Mouse (Mus musculus): ENCODE measurements around the gene Efhd2. TPM values are rescaled to one million over a fixed set of nuclear protein-coding genes. Genes with fewer than 3 reads are reported as not detected.

The Efhd2 gene
- polyA plus RNA-seq, 1 experiment from 2014 or later: 58.7 TPM

- 89% methylated on average over 5 of the region's 5 CpGs for WGBS
Observed at GRCm38 (mm10) chr4:141865600-141865999, 9.1 kb downstream of the Efhd2 start.

GRCm38 (mm10) chr4:141865006-141865405 lies 9.7 kb downstream of the Efhd2 start:
- H3K4me3 ChIP-seq: no peak overlapping the region
- no peak overlapping the region for H3K27ac ChIP-seq
- H3K4me2 ChIP-seq (replicated peaks): no peak overlapping the region
- ATAC-seq (ENCODE audit: low FRiP score, low read depth): no peak
- no peak overlapping the region for H3K9ac ChIP-seq
- 94% methylated on average over 5 of the region's 5 CpGs for WGBS
- H3K36me3 ChIP-seq: peaks cover 14% of the 10 kb centered on the region
- peaks cover 28% of the 10 kb centered on the region for H3K4me1 ChIP-seq
- H3K9me3 ChIP-seq: no peaks in the 10 kb centered on the region
- no peaks in the 10 kb centered on the region for H3K27me3 ChIP-seq

More at GRCm38 (mm10) chr4:141865600-141865999, 9.1 kb downstream of the Efhd2 start:
- H3K27ac ChIP-seq: no peak overlapping the region
- H3K27me3 ChIP-seq: no peaks in the 10 kb centered on the region
- H3K4me3 ChIP-seq: no peak overlapping the region
- no peak overlapping the region for H3K9ac ChIP-seq
- H3K4me1 ChIP-seq: peaks cover 28% of the 10 kb centered on the region
- peaks cover 9% of the 10 kb centered on the region; the same call in 1 of the 2 replicates for H3K36me3 ChIP-seq
- no peak for ATAC-seq (ENCODE audit: low FRiP score, low read depth)
- H3K9me3 ChIP-seq: no peaks in the 10 kb centered on the region
- no peak overlapping the region for H3K4me2 ChIP-seq (replicated peaks)

GRCm38 (mm10) chr4:141864506-141864905 lies 10.2 kb downstream of the Efhd2 start:
- 94% methylated on average over 8 of the region's 8 CpGs for WGBS
- H3K4me2 ChIP-seq (replicated peaks): no peak overlapping the region

GRCm38 (mm10) chr4:141863726-141864280 lies 10.9 kb downstream of the Efhd2 start:
- peaks cover 26% of the 10 kb centered on the region for H3K36me3 ChIP-seq

More at GRCm38 (mm10) chr4:141864506-141864905, 10.2 kb downstream of the Efhd2 start:
- Histone ChIP-seq H3K4me1 (peaks cover 25% of the 10 kb centered on the region), H3K27ac (no peak overlapping the region), H3K4me3 (no peak overlapping the region), H3K9me3 (no peaks in the 10 kb centered on the region), H3K9ac (no peak overlapping the region), H3K36me3 (peaks cover 19% of the 10 kb centered on the region), H3K27me3 (no peaks in the 10 kb centered on the region)
- ATAC-seq (ENCODE audit: low FRiP score, low read depth): no peak

GRCm38 (mm10) chr4:141862867-141863266 lies 11.9 kb downstream of the Efhd2 start:
- Histone ChIP-seq H3K4me2 (replicated peaks) (no peak overlapping the region), H3K9me3 (no peaks in the 10 kb centered on the region), H3K4me1 (peaks cover 18% of the 10 kb centered on the region), H3K27ac (no peak overlapping the region), H3K36me3 (peaks cover 30% of the 10 kb centered on the region), H3K9ac (no peak overlapping the region), H3K27me3 (no peaks in the 10 kb centered on the region), H3K4me3 (no peak overlapping the region)
- WGBS: 83% methylated on average over 5 of the region's 5 CpGs
- ATAC-seq (ENCODE audit: low FRiP score, low read depth): no peak

More at GRCm38 (mm10) chr4:141863726-141864280, 10.9 kb downstream of the Efhd2 start:
- Histone ChIP-seq H3K9ac (no peak overlapping the region), H3K27ac (no peak overlapping the region), H3K27me3 (no peaks in the 10 kb centered on the region), H3K4me3 (no peak overlapping the region), H3K9me3 (no peaks in the 10 kb centered on the region), H3K4me1 (peaks cover 24% of the 10 kb centered on the region), H3K4me2 (replicated peaks) (no peak overlapping the region)
- WGBS: 81% methylated on average over 7 of the region's 7 CpGs
- no peak for ATAC-seq (ENCODE audit: low FRiP score, low read depth)

- no peak for ATAC-seq (ENCODE audit: low FRiP score, low read depth)
- Histone ChIP-seq H3K27me3 (no peaks in the 10 kb centered on the region), H3K9me3 (no peaks in the 10 kb centered on the region), H3K27ac (no peak overlapping the region), H3K4me2 (replicated peaks) (no peak overlapping the region), H3K36me3 (peaks cover 30% of the 10 kb centered on the region), H3K4me1 (peaks cover 6% of the 10 kb centered on the region), H3K9ac (no peak overlapping the region), H3K4me3 (no peak overlapping the region)
- WGBS: 87% methylated on average over 17 of the region's 17 CpGs
Observed at GRCm38 (mm10) chr4:141861591-141862295, 13.0 kb downstream of the Efhd2 start.

GRCm38 (mm10) chr4:141860246-141860841 lies 14.4 kb downstream of the Efhd2 start:
- H3K27me3 ChIP-seq: no peaks in the 10 kb centered on the region
- ATAC-seq (ENCODE audit: low FRiP score, low read depth): no peak
- H3K9ac ChIP-seq: no peak overlapping the region
- H3K4me1 ChIP-seq: no peaks in the 10 kb centered on the region; the same call in 1 of the 2 replicates
- peaks cover 30% of the 10 kb centered on the region for H3K36me3 ChIP-seq
- no peaks in the 10 kb centered on the region for H3K9me3 ChIP-seq
- no peak overlapping the region for H3K4me3 ChIP-seq
- WGBS: 66% methylated on average over 19 of the region's 19 CpGs
- no peak overlapping the region for H3K4me2 ChIP-seq (replicated peaks)
- H3K27ac ChIP-seq: no peak overlapping the region

- Histone ChIP-seq H3K4me3 (no peak overlapping the region), H3K4me2 (replicated peaks) (no peak overlapping the region), H3K36me3 (peaks cover 30% of the 10 kb centered on the region), H3K9ac (no peak overlapping the region), H3K9me3 (no peaks in the 10 kb centered on the region), H3K27me3 (no peaks in the 10 kb centered on the region), H3K27ac (no peak overlapping the region), H3K4me1 (no peaks in the 10 kb centered on the region; the same call in 1 of the 2 replicates)
- WGBS: 93% methylated on average over 14 of the region's 14 CpGs
- ATAC-seq (ENCODE audit: low FRiP score, low read depth): no peak
Observed at GRCm38 (mm10) chr4:141859351-141859750, 15.4 kb downstream of the Efhd2 start.

GRCm38 (mm10) chr4:141858501-141858900 lies 16.2 kb downstream of the Efhd2 start:
- Histone ChIP-seq H3K4me3 (no peak overlapping the region), H3K27ac (no peak overlapping the region), H3K4me1 (no peaks in the 10 kb centered on the region; the same call in 1 of the 2 replicates), H3K27me3 (no peaks in the 10 kb centered on the region), H3K36me3 (peaks cover 30% of the 10 kb centered on the region), H3K4me2 (replicated peaks) (no peak overlapping the region), H3K9me3 (no peaks in the 10 kb centered on the region), H3K9ac (no peak overlapping the region)
- WGBS: 92% methylated on average over 20 of the region's 20 CpGs
- no peak for ATAC-seq (ENCODE audit: low FRiP score, low read depth)

GRCm38 (mm10) chr4:141857422-141857930 lies 17.2 kb downstream of the Efhd2 start:
- Histone ChIP-seq H3K9ac (no peak overlapping the region), H3K36me3 (peaks cover 30% of the 10 kb centered on the region), H3K9me3 (no peaks in the 10 kb centered on the region), H3K27ac (peak overlapping the region; percentile 33; the same call in 1 of the 2 replicates), H3K4me2 (replicated peaks) (no peak overlapping the region; the same call in 1 of the 2 replicates), H3K4me1 (no peaks in the 10 kb centered on the region; the same call in 1 of the 2 replicates), H3K27me3 (no peaks in the 10 kb centered on the region), H3K4me3 (no peak overlapping the region)
- WGBS: 20% methylated on average over 10 of the region's 10 CpGs
- peak; percentile 57 for ATAC-seq (ENCODE audit: low FRiP score, low read depth)

GRCm38 (mm10) chr4:141853437-141853836 lies 21.3 kb downstream of the Efhd2 start:
- Histone ChIP-seq H3K4me3 (no peak overlapping the region), H3K9ac (no peak overlapping the region), H3K9me3 (no peaks in the 10 kb centered on the region), H3K27me3 (no peaks in the 10 kb centered on the region), H3K4me2 (replicated peaks) (no peak overlapping the region), H3K27ac (no peak overlapping the region), H3K36me3 (peaks cover under 1% of the 10 kb centered on the region; the same call in 1 of the 2 replicates), H3K4me1 (no peaks in the 10 kb centered on the region; the same call in 1 of the 2 replicates)
- ATAC-seq (ENCODE audit: low FRiP score, low read depth): no peak
- 80% methylated on average over 9 of the region's 9 CpGs for WGBS

- ATAC-seq (ENCODE audit: low FRiP score, low read depth): no peak
Observed at GRCm38 (mm10) chr4:141845999-141846398, 28.7 kb downstream of the Efhd2 start, which contains the start of gene Ctrc. Gene Ctrc, minus strand, starts transcription at chr4:141846359.

More at GRCm38 (mm10) chr4:141845999-141846398, 28.7 kb downstream of the Efhd2 start, which contains the start of gene Ctrc:
- WGBS: 73% methylated on average over 6 of the region's 6 CpGs
- Histone ChIP-seq H3K27me3 (no peaks in the 10 kb centered on the region), H3K9me3 (no peaks in the 10 kb centered on the region), H3K4me2 (replicated peaks) (no peak within 1 kb of the TSS), H3K4me1 (no peaks in the 10 kb centered on the region), H3K4me3 (no peak within 1 kb of the TSS), H3K9ac (no peak within 1 kb of the TSS), H3K27ac (no peak within 1 kb of the TSS), H3K36me3 (no peaks in the 10 kb centered on the region)
